Mouse (Mus musculus): ENCODE measurements at regions not wholly inside any gene's neighbourhood (a gene's known extent, or its start where the extent isn't known, plus 50 kb on each side); places are given as distances from the start of the nearest gene placed in this dataset.
A peak's percentile ranks its signal among the peaks of the same experiment; 100 is the strongest.

GRCm38 (mm10) chr3:134105567-134105966 lies 130.7 kb upstream of the Cxxc4 start:
- no peak for DNase-seq (ENCODE audit: low spot score)

- DNase-seq (ENCODE audit: low spot score): peak; percentile 59
These were observed 121.8 kb upstream of the Cxxc4 start for GRCm38 (mm10) chr3:134114501-134114900.

- DNase-seq (ENCODE audit: low spot score): no peak
These were observed 121.3 kb upstream of the Cxxc4 start for GRCm38 (mm10) chr3:134115007-134115406.

GRCm38 (mm10) chr3:134118898-134119297 lies 117.4 kb upstream of the Cxxc4 start:
- no peak for DNase-seq (ENCODE audit: low spot score)

GRCm38 (mm10) chr3:134124982-134125381 lies 111.3 kb upstream of the Cxxc4 start:
- DNase-seq (ENCODE audit: low spot score): no peak

GRCm38 (mm10) chr3:134130412-134130811 lies 105.9 kb upstream of the Cxxc4 start:
- no peak for DNase-seq (ENCODE audit: low spot score)

GRCm38 (mm10) chr3:134145251-134145650 lies 91.0 kb upstream of the Cxxc4 start:
- peak; percentile 39 for DNase-seq (ENCODE audit: low spot score)

- DNase-seq (ENCODE audit: low spot score): peak; percentile 17
These were observed 90.3 kb upstream of the Cxxc4 start for GRCm38 (mm10) chr3:134145935-134146334.

- peak; percentile 84 for DNase-seq (ENCODE audit: low spot score)
These were observed 89.7 kb upstream of the Cxxc4 start for GRCm38 (mm10) chr3:134146373-134147224.

GRCm38 (mm10) chr3:134162288-134162687 lies 74.0 kb upstream of the Cxxc4 start:
- DNase-seq (ENCODE audit: low spot score): no peak

GRCm38 (mm10) chr3:134169922-134170321 lies 66.4 kb upstream of the Cxxc4 start:
- no peak for DNase-seq (ENCODE audit: low spot score)

GRCm38 (mm10) chr3:134172357-134172756 lies 63.9 kb upstream of the Cxxc4 start:
- DNase-seq (ENCODE audit: low spot score): peak; percentile 22

- no peak for DNase-seq (ENCODE audit: low spot score)
These were observed 57.7 kb upstream of the Cxxc4 start for GRCm38 (mm10) chr3:134178491-134179054.

GRCm38 (mm10) chr3:134184042-134184441 lies 52.2 kb upstream of the Cxxc4 start:
- peak; percentile 20 for DNase-seq (ENCODE audit: low spot score)

Measured in embryo, embryonic 10.5 days (tissue).